Mouse (Mus musculus): Measurements from ENCODE around the gene Btbd6.

DNA sequence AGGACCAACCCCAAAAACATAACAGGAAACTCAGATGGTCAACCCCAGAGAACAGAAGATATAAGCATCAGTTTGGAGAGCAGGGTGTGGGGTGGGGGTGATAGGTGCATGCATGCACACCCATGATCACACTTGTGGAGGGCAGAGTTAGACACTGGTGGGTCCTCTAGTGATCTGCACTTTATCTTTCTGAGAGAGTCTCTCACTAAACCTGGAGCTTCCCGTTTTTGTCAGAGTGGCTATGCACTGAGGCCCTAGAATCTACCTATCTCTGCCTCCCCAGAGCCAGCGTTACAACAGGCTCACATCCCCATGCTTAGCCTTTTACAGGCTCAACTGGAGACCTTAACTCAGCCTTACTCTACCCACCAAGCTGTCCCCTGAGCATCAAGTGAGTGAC lies 15.2 kb downstream of the Btbd6 start:
- no peak for TF ChIP-seq CTCF (IDR thresholded peaks at IDR 0.05; ENCODE audit: control insufficient read depth, insufficient read depth, insufficient replicate concordance, low read depth, low read length)
- TF ChIP-seq POLR2A (IDR thresholded peaks at IDR 0.05; ENCODE audit: control insufficient read depth, low read depth, low read length) = no peak

Measured in testis, adult 2 months (tissue).